Mouse (Mus musculus) hindbrain, embryonic 13.5 days (tissue): Measurements from ENCODE around the gene Tex13c2. TPM values are rescaled to one million over a fixed set of nuclear protein-coding genes. Genes with fewer than 3 reads are reported as not detected.

ENCODE experiments used
- polyA plus RNA-seq: library from polyadenylated mRNA; unstranded; fragments of >200 nt; fragmentation: Nextera tagmentation; extraction: Ambion mirVana; gene quantifications from 2 replicates; pipeline ENCODE4 v1.2.1, GENCODE M21; 2015

Tex13c2 gene
- polyA plus RNA-seq, 1 experiment from 2014 or later: 0.12 TPM

Other genes with a start within 250 kb of the Tex13c2 start
- gene Sh2d1a, start 12.8 kb downstream of the Tex13c2 start, polyA plus RNA-seq: 3.2 and 3.7 TPM in 2 replicates